Mouse (Mus musculus): ENCODE results near the gene BC028528.

DNA sequence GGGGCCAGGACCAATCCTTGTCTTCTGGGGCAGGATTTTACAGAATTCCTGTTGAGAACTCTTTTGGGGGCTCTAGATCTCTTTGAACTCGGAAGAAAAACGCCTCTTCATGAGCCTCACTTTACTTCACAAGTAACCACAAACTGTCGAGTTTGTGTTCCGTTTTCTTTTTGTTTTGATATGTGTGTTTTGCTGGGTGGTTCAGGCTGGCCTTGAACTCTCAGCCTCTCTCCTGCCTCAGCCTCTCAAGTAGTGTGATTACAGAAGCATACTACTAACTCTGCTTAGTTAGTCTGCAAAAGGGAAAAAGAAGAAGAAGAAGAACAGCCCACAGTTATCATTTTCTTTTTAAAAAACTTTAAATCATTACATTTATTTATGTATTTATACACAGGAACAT, 32.4 kb upstream of the BC028528 start:
- TF ChIP-seq CHD2 (IDR thresholded peaks at IDR 0.05; ENCODE audit: low read length) (no peak), ZNF384 (IDR thresholded peaks at IDR 0.05; ENCODE audit: low read depth, low read length) (no peak), POLR2A (IDR thresholded peaks at IDR 0.05; ENCODE audit: low read depth, low read length) (no peak), UBTF (IDR thresholded peaks at IDR 0.05; ENCODE audit: low read depth, low read length) (no peak), CTCF (conservative IDR thresholded peaks at IDR 0.05 in 1 of 2, IDR thresholded peaks at IDR 0.05 in 1 of 2; ENCODE audit: low read depth in 2 of 2, low read length in 2 of 2) (no peak), ZKSCAN1 (IDR thresholded peaks at IDR 0.05; ENCODE audit: borderline replicate concordance, low read depth, low read length) (no peak), BHLHE40 (IDR thresholded peaks at IDR 0.05; ENCODE audit: low read depth, low read length) (no peak)

Measured in CH12.LX (cell line).